Mouse (Mus musculus): ENCODE results near the gene Gpr165. TPM values are rescaled to one million over a fixed set of nuclear protein-coding genes. Genes with fewer than 3 reads are reported as not detected.

The Gpr165 gene
- 1.4 and 1.9 TPM in 2 replicates for polyA plus RNA-seq (2016; fragmentation: Nextera tagmentation; extraction: Ambion mirVana)

GRCm38 (mm10) chrX:96712907-96713774 lies at the start of gene Gpr165:
Gene Gpr165 (plus strand): TSS chrX:96713441.
- no peaks in the 10 kb centered on the region for H3K36me3 ChIP-seq
- H3K4me3 ChIP-seq = peak within 1 kb of the TSS; percentile 27
- H3K27ac ChIP-seq = no peak within 1 kb of the TSS
- H3K9ac ChIP-seq = peak within 1 kb of the TSS; percentile 29; the same call in 1 of the 2 replicates
- H3K4me1 ChIP-seq = no peaks in the 10 kb centered on the region
- peak; percentile 99 for ATAC-seq (ENCODE audit: low FRiP score, low read depth)
- WGBS = 22% methylated on average over 16 of the region's 16 CpGs
- peak within 1 kb of the TSS; percentile 53 for H3K4me2 ChIP-seq (replicated peaks)
- no peaks in the 10 kb centered on the region for H3K27me3 ChIP-seq (replicated peaks)
- H3K9me3 ChIP-seq = no peaks in the 10 kb centered on the region

- Histone ChIP-seq H3K4me1 (no peaks in the 10 kb centered on the region), H3K36me3 (no peaks in the 10 kb centered on the region), H3K9me3 (no peaks in the 10 kb centered on the region), H3K4me3 (no peak overlapping the region), H3K27ac (no peak overlapping the region), H3K4me2 (replicated peaks) (no peak overlapping the region), H3K9ac (no peak overlapping the region), H3K27me3 (replicated peaks) (no peaks in the 10 kb centered on the region)
- no peak for ATAC-seq (ENCODE audit: low FRiP score, low read depth)
- WGBS = 56% methylated on average over 1 of the region's 1 CpGs
These were observed 38.4 kb upstream of the Gpr165 start for GRCm38 (mm10) chrX:96674871-96675270.

Data from neural tube, embryonic 12.5 days (tissue).